Mouse (Mus musculus) testis, adult 2 months (tissue): ENCODE results near the gene Tagln2.

Experiments used
- CTCF ChIP-seq: fragments of 200-500 bp; IDR thresholded peaks from 2 replicates; pipeline ENCODE4 v1.5.1; 2012; ENCODE audit warnings: low read depth, mild to moderate bottlenecking, inconsistent platforms, low read length, moderate library complexity; ENCODE audit not compliant: control insufficient read depth, insufficient read depth, insufficient replicate concordance
- POLR2A ChIP-seq: fragments of 200-500 bp; IDR thresholded peaks from 2 replicates; pipeline ENCODE4 v1.6.1; 2012; ENCODE audit warnings: low read depth, mild to moderate bottlenecking, inconsistent platforms, low read length, moderate library complexity; ENCODE audit not compliant: control insufficient read depth

DNA sequence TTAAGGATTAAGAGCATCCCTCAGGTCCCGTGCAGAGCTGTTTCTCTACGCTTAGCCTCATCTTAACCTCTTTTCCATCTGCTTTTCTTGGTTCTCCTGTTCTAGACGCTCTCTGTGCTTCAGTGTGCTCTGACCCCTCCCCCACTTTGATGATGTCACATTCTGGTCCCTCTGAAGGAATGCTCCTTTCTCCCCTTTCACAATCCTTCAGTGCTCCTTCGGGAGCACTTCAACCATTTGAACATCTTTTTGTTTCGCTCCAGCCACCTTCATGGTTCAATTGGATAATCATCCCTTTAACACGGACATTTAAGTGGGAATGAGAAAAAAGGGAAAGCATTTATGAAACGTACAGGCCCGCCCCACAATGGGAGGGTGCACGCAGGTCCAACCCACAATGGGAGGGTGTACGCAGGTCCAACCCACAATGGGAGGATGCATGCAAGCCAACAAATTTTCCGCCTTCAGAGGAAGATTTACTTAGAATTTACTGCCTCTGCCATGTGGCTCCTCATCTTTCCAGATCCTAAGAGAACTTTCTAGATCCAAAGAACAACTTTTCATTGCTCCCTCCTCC is 31.5 kb upstream of the Tagln2 start:
- no peak for TF ChIP-seq CTCF
- TF ChIP-seq POLR2A = no peak
